Mouse (Mus musculus) frontal cortex, adult 2 months (tissue): ENCODE measurements around the gene Tulp3. TPM values are rescaled to one million over a fixed set of nuclear protein-coding genes. Genes with fewer than 3 reads are reported as not detected.
"Not testable (repeated sequence)": the region's sequence is repeated elsewhere in the genome, so short reads cannot be mapped to it uniquely, and the experiment has no call there.

Experiments
- DNase-seq, 2 experiments: peaks; one replicate each; pipeline ENCODE4 v3.0.0; 2022; ENCODE audit warnings: low spot score in 1 of 2; ENCODE audit errors: extremely low spot score in 1 of 2
- polyA plus RNA-seq: library from polyadenylated mRNA; depleted of rRNA; stranded (reverse); fragments of >200 nt; gene quantifications from 2 replicates; pipeline ENCODE4 v1.2.3, GENCODE M21; 2012

The Tulp3 gene
- polyA plus RNA-seq, 1 experiment = 35.9 TPM

DNA sequence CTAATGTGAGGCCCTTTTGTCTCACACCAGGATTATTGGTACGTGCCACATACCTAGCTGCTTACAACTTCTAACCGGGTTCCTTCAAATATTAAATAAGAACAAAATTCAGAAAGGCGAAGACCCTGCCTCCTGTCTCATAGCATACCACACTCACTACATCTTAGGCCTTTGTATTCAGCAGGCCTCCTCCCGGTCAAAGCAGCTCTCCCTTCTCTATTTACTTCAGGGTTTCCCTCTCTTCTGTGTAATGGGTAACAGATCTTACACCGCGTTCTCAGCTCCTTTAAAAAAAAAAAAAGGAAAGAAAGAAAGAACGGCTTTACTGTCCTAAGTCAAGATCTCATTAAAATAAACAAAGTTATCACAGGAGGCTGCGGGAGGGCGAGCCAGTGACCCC lies 6.2 kb upstream of the Tulp3 start:
- DNase-seq = no peak

DNA sequence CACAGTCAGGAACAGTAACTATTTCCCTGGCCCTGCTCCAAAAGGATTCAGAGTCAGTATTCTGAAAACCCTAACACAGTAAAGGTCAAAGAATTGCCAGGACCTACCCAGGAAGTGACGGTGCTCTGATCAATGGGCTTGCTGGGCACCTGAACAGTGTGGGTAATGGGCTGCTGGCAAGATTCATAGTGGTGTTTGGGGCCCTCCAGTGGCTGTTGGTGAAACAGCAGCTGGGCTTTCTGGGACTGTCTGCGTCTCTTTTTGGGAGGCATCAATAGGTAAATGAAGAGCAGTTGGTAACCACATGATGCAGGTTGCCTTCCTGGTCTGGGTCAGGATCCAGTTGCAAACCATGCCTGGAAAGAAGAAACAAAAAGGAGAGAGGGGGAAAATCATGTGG lies 3.3 kb upstream of the Tulp3 start:
- DNase-seq = peak in 1 of 2 experiments; percentile 84

DNA sequence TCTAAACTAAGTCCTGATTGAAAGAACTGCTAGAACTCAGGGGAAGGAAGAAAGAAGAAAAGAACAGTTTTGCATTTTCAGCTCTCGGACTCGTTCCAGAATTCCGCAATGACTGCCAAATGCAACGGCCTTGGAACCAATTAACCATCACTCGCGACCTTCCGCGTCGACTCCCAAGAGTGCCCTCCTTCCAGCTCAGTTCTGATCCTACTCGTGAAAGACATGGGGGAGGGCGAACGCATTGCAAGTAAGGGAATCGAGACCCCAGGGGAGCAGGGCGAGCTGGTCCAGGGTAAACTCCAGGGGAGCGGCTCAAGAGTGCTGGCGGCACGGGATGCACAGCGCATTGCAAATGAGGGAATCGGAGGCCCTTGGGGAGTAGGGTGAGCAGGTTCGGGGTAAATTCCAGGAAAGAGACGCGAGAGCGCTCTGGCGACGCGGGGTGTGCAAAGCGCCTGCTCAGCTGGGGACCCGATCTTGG lies 410 bp downstream of the Tulp3 start:
- peak in 1 of 2 experiments; percentile 55 for DNase-seq

DNA sequence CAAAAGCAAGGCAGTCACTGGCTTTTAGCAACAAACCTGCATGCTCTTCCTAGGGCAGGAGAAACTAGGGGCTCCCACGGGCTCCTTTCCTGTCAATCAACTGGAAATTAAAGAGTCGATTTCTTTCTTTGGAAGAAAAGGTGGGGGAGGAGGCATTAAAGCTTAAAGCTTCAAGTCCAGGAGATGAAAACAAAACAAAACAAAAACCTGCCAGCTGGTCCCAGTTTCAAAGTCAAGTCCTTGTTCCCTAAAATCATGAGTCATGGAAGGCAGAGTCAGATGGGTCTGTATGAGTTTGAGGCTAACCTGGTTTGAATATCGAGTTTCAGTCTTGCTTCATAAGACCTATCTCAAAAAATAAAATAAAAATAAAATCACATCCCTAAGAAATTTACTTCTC lies 1.5 kb downstream of the Tulp3 start:
- no peak for DNase-seq

DNA sequence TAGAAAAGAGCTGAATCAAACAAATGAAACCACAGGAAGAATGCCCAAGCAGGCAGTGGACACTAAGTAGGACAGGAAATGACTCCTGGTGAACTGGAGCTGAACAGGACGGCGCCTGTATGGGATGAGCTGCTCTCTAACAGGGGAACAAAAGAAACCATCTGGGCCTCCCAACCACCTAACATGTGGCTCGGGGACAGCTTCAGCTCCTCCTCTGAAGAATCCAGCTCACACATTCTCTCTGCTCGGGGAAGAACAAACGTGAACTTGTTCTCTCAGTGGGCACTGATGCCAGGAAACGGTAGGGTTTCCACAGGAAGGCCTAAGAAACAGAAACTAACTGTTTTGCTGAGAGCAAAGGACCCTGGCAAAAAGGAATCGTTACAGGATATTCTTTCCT lies 5.9 kb downstream of the Tulp3 start:
- peak in 1 of 2 experiments; percentile 42 for DNase-seq

DNA sequence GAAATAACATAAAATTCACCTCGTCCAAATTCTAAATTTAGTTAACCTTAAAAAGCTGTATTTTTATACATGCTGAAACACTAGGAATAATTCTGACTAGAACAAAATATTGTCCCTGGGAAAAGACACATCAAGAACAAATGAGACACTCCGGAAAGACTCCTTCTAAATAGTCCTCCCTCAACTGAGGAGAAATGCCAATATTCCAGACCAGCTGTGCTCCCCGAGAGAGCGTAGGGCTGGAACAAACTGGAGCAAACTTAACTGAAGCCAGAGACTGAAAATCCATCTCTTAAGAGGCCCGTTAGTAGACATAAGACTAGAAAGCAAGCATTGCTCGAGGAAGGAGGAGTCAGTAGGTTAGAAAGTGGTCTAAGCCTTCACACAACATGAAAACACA lies 8.9 kb downstream of the Tulp3 start:
- peak in 1 of 2 experiments; percentile 37 for DNase-seq

DNA sequence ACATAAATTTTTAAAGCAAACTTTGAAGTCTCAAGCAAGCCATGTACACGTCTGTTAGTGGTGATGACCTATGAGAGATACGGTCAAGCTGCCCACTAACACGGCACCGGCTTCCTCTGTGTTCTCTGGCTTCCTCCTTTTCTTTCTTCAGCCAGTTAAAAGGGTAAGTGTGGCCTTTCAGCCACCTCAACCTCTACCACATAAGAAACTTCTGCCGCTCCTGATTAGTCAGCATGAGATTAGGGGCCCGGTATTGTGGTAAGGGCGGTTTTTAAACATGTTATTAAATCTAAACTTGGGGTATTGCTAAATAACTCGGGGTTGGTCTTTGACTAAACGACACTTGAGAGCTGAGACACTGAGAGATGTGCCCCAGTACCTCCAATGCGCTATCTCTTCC lies 10.0 kb downstream of the Tulp3 start:
- no peak for DNase-seq

DNA sequence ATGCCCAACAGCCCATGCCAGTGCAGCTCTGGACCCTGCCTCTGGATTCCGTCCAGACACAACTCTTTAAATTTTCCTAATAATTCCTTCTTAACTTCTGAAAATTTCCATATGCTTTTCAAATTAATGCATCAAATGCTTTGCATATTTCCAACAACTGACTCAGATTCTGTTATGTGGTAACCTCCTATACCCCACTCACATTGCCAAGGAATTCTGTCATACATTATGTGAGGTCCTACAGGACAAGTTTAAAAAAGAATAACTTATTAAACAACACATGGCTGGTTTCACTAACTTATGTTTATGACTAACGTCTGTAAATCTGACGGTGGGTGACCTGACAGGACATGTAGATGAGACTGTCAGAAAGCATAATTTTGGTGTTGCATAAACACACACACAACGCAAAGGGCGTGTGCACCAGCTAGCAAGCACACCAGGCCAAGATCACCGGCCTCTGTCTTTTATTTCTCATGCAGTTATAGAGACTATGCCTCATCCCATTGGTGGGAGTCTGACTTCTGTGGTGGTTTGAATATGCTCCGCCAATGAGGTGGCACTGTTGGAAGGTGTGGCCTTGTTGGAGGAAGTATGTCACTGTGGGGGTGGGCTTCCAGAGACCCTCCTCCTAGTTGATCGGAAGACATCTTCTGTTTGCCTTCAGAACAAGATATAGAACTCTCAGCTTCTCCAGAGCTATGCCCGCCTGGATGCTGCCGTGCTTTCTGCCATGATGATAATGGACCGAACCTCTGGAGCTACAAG lies 13.5 kb downstream of the Tulp3 start:
- DNase-seq = no peak

DNA sequence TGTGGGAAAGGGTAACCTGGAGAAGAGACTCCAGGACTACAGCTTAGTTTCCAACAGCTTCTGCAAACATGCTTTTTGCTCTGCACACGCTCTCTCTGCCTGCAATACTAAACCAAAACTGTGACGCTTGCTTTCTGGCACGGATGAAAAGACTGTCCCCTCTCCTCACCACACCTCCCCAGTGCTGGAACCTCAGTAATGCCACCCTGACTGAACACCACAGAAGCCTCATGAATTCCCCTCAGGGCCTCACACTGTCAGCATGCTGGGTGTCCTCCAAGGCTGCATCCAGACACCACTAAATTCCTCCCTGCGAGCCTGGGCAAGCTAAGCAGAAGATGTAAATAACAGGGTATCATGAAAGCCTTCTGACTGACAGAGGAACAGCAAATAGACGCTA lies 16.8 kb downstream of the Tulp3 start:
- DNase-seq = no peak

DNA sequence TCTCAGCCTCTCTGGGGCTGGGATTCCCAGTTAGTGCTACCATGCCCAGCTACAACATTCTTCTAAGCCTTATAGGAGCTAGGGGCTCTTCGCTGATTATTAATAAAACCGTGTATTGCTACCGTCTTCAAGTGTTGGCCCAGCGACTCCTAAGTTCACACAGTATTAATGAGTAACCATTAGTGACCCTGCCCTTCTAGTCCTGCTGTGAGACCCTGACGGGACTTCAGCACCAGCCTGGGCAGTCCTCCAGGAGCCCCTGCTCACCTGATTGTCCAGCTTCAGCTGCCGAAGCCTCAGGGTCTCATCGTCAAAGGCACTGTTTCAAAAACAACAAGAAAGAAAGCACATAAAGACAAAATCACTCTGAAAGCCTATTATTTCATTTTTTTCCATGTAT lies 18.2 kb downstream of the Tulp3 start:
- DNase-seq = no peak

DNA sequence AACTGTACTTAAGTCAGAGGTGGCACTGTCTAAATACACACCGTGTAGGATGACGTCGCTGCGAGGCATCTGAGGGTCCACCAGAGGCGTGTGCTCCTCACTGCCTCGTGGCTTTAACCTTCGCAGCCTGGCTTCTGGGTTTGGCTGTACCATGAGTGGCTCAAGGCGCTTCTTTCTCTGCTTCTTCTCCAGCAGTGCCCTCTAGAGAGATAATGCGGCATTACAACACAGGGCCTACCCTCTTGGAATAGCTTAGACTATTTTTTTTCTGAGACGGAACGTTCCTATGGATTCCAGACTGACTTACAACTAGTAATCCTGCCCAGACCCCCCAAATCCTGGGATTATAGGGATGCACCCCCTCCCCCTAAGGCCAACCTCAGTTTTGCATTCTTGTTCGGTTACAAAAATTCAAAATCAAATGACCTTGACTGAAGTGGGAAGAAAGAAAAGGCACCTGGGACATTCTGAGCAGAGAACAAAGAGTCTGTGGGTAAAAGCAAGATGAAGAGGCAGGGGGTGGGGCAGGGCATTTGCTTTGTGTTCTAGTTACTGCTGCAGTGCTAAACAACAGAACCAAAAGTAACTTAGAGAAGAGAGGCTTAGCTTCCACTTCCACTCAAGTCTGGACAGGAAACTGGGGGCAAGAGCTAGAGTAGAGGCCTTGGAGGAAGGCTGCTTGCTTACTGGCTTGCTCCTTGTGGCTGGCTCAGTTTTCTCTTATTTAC lies 21.1 kb downstream of the Tulp3 start:
- peak; percentile 44 to 89 for DNase-seq

DNA sequence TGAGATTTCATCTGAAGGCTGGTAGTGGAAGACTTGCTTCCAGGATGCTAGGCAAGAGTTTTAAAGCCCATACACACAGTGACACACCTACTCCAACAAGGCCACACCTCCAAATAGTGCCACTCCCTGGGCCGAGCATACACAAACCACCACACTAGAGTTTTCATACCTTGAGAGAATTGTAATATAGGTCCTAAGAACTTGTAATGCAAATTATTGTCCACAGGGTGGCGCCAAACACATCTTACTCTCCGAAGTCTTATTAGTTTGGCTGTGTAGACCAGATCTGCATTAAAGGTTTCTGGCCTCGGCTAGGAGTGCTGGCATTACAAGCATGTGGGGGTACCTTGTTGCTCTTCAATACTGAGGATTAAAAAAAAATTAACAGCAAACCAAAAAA lies 37.3 kb downstream of the Tulp3 start:
- peak; percentile 42 to 88 for DNase-seq

DNA sequence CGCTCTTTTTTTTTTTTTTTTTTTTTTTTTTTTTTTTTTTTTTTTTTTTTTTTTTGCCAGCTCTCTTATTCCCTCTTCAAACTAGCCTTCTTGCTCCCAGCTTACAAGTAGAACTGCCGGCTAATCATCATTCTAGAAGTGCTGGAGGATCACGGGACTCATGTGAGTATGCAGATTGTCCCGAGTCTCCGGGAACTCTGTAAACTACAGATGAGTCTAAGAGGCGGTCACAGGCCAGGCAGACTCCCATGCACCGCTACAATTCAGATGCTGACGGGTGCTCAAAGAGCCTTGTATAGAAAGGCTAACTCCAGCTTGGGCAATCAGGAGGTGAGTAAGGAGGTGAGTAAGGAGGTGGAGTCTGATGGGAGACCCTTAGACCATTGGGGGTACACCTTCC lies 40.1 kb downstream of the Tulp3 start:
- no peak for DNase-seq

DNA sequence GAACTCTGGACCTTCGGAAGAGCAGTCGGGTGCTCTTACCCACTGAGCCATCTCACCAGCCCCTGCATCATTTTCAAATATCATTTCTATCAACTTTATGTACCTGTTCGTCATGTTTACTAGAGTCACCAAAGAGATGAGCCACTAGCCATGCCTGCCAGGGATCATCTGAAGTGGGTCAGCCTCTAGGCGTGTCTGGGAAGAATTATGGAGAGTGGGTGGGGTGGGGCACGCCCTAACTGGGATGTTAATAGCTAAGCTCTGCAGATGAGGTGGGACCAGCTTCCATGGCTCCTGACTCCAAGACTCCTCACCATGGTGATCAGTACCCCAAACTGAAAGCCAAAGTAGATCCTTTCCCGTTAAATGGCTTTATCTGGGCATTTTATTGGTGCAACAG lies 40.9 kb downstream of the Tulp3 start:
- DNase-seq = no peak

DNA sequence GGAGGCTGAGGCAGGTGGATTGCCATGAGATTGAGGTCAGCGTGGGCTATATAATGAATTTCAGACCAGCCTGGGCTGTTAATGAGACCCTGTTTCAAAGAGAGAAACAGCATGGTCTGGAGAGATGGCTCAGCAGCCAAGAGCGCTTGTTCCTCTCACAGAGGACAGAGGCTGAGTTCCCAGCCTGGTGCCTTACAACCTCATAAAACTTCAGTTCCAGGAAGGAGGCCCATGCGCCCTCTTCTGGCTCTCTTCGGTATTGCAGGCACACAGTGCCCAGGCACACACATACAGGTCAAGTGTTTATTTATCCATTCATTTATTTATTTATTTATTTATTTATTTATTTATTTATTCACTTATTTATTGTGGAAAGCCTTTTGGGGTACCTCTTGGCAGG lies 47.3 kb downstream of the Tulp3 start:
- peak in 1 of 2 experiments; percentile 52 for DNase-seq

DNA sequence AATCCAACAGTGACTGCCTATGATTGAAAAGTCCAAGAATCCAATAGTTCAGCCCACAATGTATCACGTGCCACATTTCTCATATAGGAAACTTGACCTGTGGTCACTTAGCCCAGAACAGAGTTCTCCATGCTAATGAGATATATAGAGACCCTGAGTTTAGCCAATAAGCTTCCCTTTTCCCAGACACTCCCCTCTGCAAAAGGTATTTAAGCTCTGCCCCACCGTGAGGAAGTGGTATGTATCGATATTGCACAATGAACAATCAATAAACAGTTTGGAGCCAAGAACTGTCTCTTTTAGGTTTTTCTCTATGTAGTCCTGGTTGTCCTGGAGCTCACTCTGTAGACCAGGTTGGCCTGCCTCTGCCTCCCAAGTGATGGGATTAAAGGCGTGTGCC lies 50.9 kb downstream of the Tulp3 start:
- no peak for DNase-seq

DNA sequence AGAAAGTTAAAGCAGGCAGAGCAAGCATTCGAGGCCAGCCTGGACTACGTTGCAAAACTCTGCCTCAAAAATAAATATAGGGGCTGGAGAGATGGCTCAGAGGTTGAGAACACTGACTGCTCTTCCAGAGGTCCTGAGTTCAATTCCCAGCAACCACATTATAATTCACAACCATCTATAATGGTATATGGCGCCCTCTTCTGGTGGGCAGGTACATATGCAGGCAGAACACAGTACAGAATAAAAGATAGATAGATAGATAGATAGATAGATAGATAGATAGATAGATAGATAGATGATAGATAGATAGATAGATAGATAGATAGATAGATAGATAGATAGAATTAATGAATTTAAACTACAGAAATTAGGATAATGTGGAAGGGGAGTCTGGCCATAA lies 53.0 kb downstream of the Tulp3 start:
- DNase-seq = not testable (repeated sequence)

DNA sequence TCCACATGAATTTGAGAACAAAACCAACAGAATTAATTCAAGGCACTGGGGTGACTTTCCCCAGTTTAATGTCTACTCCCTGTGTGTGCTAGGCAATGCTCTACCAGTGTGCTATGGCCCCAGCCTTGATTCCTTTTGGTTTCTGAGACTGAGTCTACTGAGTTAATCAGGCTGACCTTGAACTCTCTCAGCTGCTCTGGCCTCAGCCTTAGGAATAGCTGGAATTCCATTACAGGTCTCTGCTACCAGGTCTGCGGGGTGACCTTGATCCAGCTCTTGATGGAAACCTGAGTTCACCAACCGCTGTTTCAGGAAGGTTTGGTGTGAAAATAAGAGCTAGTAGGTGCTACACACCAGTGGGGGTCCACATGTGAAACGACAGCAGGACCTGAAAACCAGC lies 53.8 kb downstream of the Tulp3 start:
- no peak for DNase-seq

DNA sequence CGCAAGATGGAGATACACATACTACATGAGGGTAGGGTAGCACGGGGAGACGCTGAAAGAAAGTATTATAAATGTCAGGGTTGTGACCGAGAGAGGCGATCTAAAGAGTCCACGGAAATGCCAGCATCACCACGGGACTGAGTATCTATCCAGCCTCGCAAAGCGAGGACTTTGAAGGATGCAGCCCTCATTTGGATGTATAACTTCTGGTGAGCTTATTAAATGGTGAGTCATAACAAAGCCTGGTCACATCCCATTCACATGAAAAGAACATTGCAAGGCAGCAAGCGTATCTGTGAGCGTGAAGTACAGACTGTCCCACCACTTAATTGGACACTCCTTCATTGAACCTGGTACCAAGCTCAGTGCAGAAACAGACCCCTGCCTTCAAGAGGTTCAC lies 54.2 kb downstream of the Tulp3 start:
- DNase-seq = no peak

DNA sequence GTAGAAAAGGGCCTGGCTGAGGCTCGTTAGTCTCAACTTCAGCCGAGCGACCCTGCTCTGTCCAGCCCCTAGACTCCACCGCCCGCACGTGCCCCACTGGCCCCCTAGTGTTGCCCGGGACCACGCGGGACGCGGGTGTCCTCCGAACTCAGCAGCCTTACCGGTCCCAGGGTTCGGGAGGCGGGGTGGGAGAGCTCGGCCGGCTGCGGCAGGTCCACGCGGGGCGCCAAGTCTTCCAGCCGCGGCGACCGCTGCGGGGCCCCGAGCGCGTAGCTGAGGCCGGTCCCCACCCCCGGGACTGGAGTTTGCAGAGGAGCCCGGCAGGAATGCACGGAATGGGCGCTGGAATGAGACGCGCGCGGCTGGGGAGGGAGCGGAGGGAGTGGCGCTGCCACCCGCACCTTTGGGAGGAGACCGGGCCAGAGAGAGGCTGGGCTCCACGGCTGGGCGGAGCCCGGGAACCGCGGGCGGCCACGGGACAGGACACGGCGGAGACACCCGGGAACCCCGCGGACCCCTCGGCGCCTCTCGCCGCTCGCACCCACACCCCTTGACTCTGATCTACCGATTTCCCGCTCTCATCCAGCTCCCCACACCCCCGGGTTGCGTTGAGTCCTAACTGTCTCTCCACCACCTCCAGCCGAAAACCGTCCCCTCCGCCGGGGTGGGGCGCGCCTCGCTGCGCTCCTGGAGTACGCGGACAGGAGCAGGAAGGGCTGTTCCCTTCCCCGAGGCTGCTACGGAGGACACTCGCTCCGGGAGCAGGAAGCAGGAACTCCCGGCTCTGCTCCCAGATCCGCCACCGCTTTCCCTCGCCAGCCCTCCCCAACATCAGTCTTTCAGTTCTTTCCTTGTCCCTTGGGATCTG lies 55.3 kb downstream of the Tulp3 start, which contains the start of gene Tead4:
Gene Tead4, minus strand, starts transcription at position 690 of the 868 bp plus-strand sequence.
- peak in 1 of 2 experiments; percentile 35 for DNase-seq
